Mouse (Mus musculus) midbrain, embryonic 10.5 days (tissue): ENCODE results near the gene Arhgef10l. TPM values are rescaled to one million over a fixed set of nuclear protein-coding genes. Genes with fewer than 3 reads are reported as not detected.

Experiments
- microRNA-seq: library from miRNA; unstranded; fragments of <30 nt; microRNA quantifications from one replicate; pipeline ENCODE4, GENCODE M21; 2017
- polyA plus RNA-seq: library from polyadenylated mRNA; unstranded; fragments of >200 nt; fragmentation: Nextera tagmentation; extraction: Ambion mirVana; gene quantifications from 2 replicates; pipeline ENCODE4 v1.2.1, GENCODE M21; 2016

Gene Arhgef10l
- polyA plus RNA-seq, 1 experiment from 2014 or later: 25.1 TPM

Small RNA genes lying within 50 kb of the gene (microRNA-seq; reads per million reads assigned to microRNA genes)
- gene Gm23045: not detected

Other genes starting within 250 kb of the Arhgef10l start
- 32.6 and 35.2 TPM in 2 replicates for gene Rcc2, start 34.5 kb upstream of the Arhgef10l start, polyA plus RNA-seq
- gene Padi6, start 76.6 kb upstream of the Arhgef10l start, polyA plus RNA-seq: 0.05 TPM in 1 of 2 replicates, not detected in the other
- gene Padi4, start 108.2 kb upstream of the Arhgef10l start, polyA plus RNA-seq: 0.54 and 0.55 TPM in 2 replicates
- 0.10 and 0.15 TPM in 2 replicates for gene Padi3, start 144.6 kb upstream of the Arhgef10l start, polyA plus RNA-seq
- gene Padi1, start 179.8 kb upstream of the Arhgef10l start, polyA plus RNA-seq: 0.04 and 0.06 TPM in 2 replicates
- 0.15 and 1.4 TPM in 2 replicates for gene Padi2, start 240.3 kb upstream of the Arhgef10l start, polyA plus RNA-seq